Mouse (Mus musculus): ENCODE results near the gene Wfdc15b.

Gene Wfdc15b

GRCm38 (mm10) chr2:164177831-164178230 lies 43.6 kb downstream of the Wfdc15b start:
- no peak for DNase-seq

- DNase-seq = no peak
These were observed 45.6 kb downstream of the Wfdc15b start for GRCm38 (mm10) chr2:164175850-164176249.

GRCm38 (mm10) chr2:164174649-164175395 lies 46.6 kb downstream of the Wfdc15b start:
- no peak for DNase-seq

GRCm38 (mm10) chr2:164173394-164173793 lies 48.1 kb downstream of the Wfdc15b start:
- DNase-seq = no peak

GRCm38 (mm10) chr2:164170902-164171301 lies 50.6 kb downstream of the Wfdc15b start, which contains the start of gene Kcns1:
Gene Kcns1, minus strand, starts transcription at chr2:164171113.
- no peak for DNase-seq

GRCm38 (mm10) chr2:164170326-164170725 lies 51.1 kb downstream of the Wfdc15b start:
- DNase-seq = no peak

GRCm38 (mm10) chr2:164168571-164168946 lies 52.9 kb downstream of the Wfdc15b start:
- DNase-seq = no peak

- DNase-seq = no peak
These were observed 53.5 kb downstream of the Wfdc15b start for GRCm38 (mm10) chr2:164167752-164168570.

GRCm38 (mm10) chr2:164164941-164165340 lies 56.5 kb downstream of the Wfdc15b start:
- no peak for DNase-seq
